Mouse (Mus musculus): ENCODE measurements around the gene Adgra3. TPM values are rescaled to one million over a fixed set of nuclear protein-coding genes. Genes with fewer than 3 reads are reported as not detected.

The Adgra3 gene
- polyA plus RNA-seq, 1 experiment: 27.7 TPM

- H3K4me2 ChIP-seq (ENCODE audit: low read depth): no peak overlapping the region
- peaks cover 4% of the 10 kb centered on the region for H3K36me3 ChIP-seq (ENCODE audit: control insufficient read depth, insufficient read depth)
- no peak overlapping the region for H3K4me3 ChIP-seq
- H3K79me2 ChIP-seq (ENCODE audit: control insufficient read depth, insufficient read depth): no peaks in the 10 kb centered on the region
- TF ChIP-seq MAX (IDR thresholded peaks at IDR 0.05; ENCODE audit: low read depth) (no peak), USF1 (IDR thresholded peaks at IDR 0.05; ENCODE audit: low read depth) (no peak), MYOD1 (IDR thresholded peaks at IDR 0.05; ENCODE audit: control insufficient read depth in 1 of 3, insufficient read length in 2 of 3, low read depth in 2 of 3) (no peak), MYOG (IDR thresholded peaks at IDR 0.05; ENCODE audit: control insufficient read depth in 1 of 3, insufficient read depth in 1 of 3, insufficient read length in 2 of 3, low read depth in 2 of 3) (no peak), SRF (IDR thresholded peaks at IDR 0.05; ENCODE audit: control insufficient read depth, insufficient read length, low read depth) (no peak), POLR2A (IDR thresholded peaks at IDR 0.05; ENCODE audit: insufficient read length, low read depth) (no peak), CEBPB (IDR thresholded peaks at IDR 0.05; ENCODE audit: insufficient read depth, poor library complexity, severe bottlenecking) (no peak)
- no peak overlapping the region for H3ac ChIP-seq (ENCODE audit: control insufficient read depth, insufficient read length)
- H3K27me3 ChIP-seq (ENCODE audit: control insufficient read depth, insufficient read depth, insufficient read length): no peaks in the 10 kb centered on the region
Observed at GRCm38 (mm10) chr5:50015987-50016587, 42.7 kb downstream of the Adgra3 start.

GRCm38 (mm10) chr5:50015147-50015697, 43.6 kb downstream of the Adgra3 start:
- Histone ChIP-seq H3K27me3 (ENCODE audit: control insufficient read depth, insufficient read depth, insufficient read length) (no peaks in the 10 kb centered on the region), H3ac (ENCODE audit: control insufficient read depth, insufficient read length) (no peak overlapping the region), H3K36me3 (ENCODE audit: control insufficient read depth, insufficient read depth) (peaks cover 4% of the 10 kb centered on the region), H3K4me3 (no peak overlapping the region), H3K4me2 (ENCODE audit: low read depth) (no peak overlapping the region), H3K79me2 (ENCODE audit: control insufficient read depth, insufficient read depth) (no peaks in the 10 kb centered on the region)
- TF ChIP-seq SRF (IDR thresholded peaks at IDR 0.05; ENCODE audit: control insufficient read depth, insufficient read length, low read depth) (no peak), REST (IDR thresholded peaks at IDR 0.05; ENCODE audit: insufficient read depth, insufficient read length) (no peak), CEBPB (IDR thresholded peaks at IDR 0.05; ENCODE audit: insufficient read depth, poor library complexity, severe bottlenecking) (no peak), MAX (IDR thresholded peaks at IDR 0.05; ENCODE audit: low read depth) (no peak), TCF3 (IDR thresholded peaks at IDR 0.05; ENCODE audit: insufficient read length, low read depth) (no peak), MYOD1 (IDR thresholded peaks at IDR 0.05; ENCODE audit: control insufficient read depth in 1 of 3, insufficient read length in 2 of 3, low read depth in 2 of 3) (no peak), POLR2AphosphoS2 (IDR thresholded peaks at IDR 0.05; ENCODE audit: insufficient read length, low read depth) (no peak), MYOG (IDR thresholded peaks at IDR 0.05; ENCODE audit: control insufficient read depth in 1 of 3, insufficient read depth in 1 of 3, insufficient read length in 2 of 3, low read depth in 2 of 3) (no peak), POLR2A (IDR thresholded peaks at IDR 0.05; ENCODE audit: insufficient read length, low read depth) (no peak), E2F4 (IDR thresholded peaks at IDR 0.05; ENCODE audit: insufficient read depth) (no peak), USF1 (IDR thresholded peaks at IDR 0.05; ENCODE audit: low read depth) (no peak), TCF12 (IDR thresholded peaks at IDR 0.05; ENCODE audit: insufficient read depth, poor library complexity, severe bottlenecking) (no peak)

- no peak for TF ChIP-seq CEBPB (IDR thresholded peaks at IDR 0.05; ENCODE audit: insufficient read depth, poor library complexity, severe bottlenecking)
- no peak for TF ChIP-seq USF1 (IDR thresholded peaks at IDR 0.05; ENCODE audit: low read depth)
- TF ChIP-seq POLR2AphosphoS2 (IDR thresholded peaks at IDR 0.05; ENCODE audit: insufficient read length, low read depth): no peak
- Histone ChIP-seq H3K79me2 (ENCODE audit: control insufficient read depth, insufficient read depth) (no peaks in the 10 kb centered on the region), H3K36me3 (ENCODE audit: control insufficient read depth, insufficient read depth) (peaks cover 4% of the 10 kb centered on the region), H3ac (ENCODE audit: control insufficient read depth, insufficient read length) (no peak overlapping the region), H3K4me3 (no peak overlapping the region), H3K4me2 (ENCODE audit: low read depth) (no peak overlapping the region), H3K27me3 (ENCODE audit: control insufficient read depth, insufficient read depth, insufficient read length) (no peaks in the 10 kb centered on the region)
Observed at GRCm38 (mm10) chr5:50014658-50015057, 44.1 kb downstream of the Adgra3 start.

GRCm38 (mm10) chr5:50013965-50014364, 44.8 kb downstream of the Adgra3 start:
- Histone ChIP-seq H3K79me2 (ENCODE audit: control insufficient read depth, insufficient read depth) (no peaks in the 10 kb centered on the region), H3K27me3 (ENCODE audit: control insufficient read depth, insufficient read depth, insufficient read length) (no peaks in the 10 kb centered on the region), H3K4me3 (no peak overlapping the region), H3ac (ENCODE audit: control insufficient read depth, insufficient read length) (no peak overlapping the region), H3K4me2 (ENCODE audit: low read depth) (no peak overlapping the region), H3K36me3 (ENCODE audit: control insufficient read depth, insufficient read depth) (peaks cover 7% of the 10 kb centered on the region)
- TF ChIP-seq POLR2AphosphoS2 (IDR thresholded peaks at IDR 0.05; ENCODE audit: insufficient read length, low read depth): no peak
- TF ChIP-seq MAX (IDR thresholded peaks at IDR 0.05; ENCODE audit: low read depth): no peak
- TF ChIP-seq TCF3 (IDR thresholded peaks at IDR 0.05; ENCODE audit: insufficient read length, low read depth): no peak
- no peak for TF ChIP-seq TCF12 (IDR thresholded peaks at IDR 0.05; ENCODE audit: insufficient read depth, poor library complexity, severe bottlenecking)
- no peak for TF ChIP-seq CEBPB (IDR thresholded peaks at IDR 0.05; ENCODE audit: insufficient read depth, poor library complexity, severe bottlenecking)
- no peak for TF ChIP-seq REST (IDR thresholded peaks at IDR 0.05; ENCODE audit: insufficient read depth, insufficient read length)
- no peak for TF ChIP-seq SRF (IDR thresholded peaks at IDR 0.05; ENCODE audit: control insufficient read depth, insufficient read length, low read depth)

- Histone ChIP-seq H3K27me3 (ENCODE audit: control insufficient read depth, insufficient read depth, insufficient read length) (no peaks in the 10 kb centered on the region), H3K36me3 (ENCODE audit: control insufficient read depth, insufficient read depth) (peaks cover 9% of the 10 kb centered on the region), H3K79me2 (ENCODE audit: control insufficient read depth, insufficient read depth) (no peaks in the 10 kb centered on the region), H3ac (ENCODE audit: control insufficient read depth, insufficient read length) (no peak overlapping the region), H3K4me2 (ENCODE audit: low read depth) (no peak overlapping the region), H3K4me3 (no peak overlapping the region)
- TF ChIP-seq POLR2A (IDR thresholded peaks at IDR 0.05; ENCODE audit: insufficient read length, low read depth) (no peak), TCF3 (IDR thresholded peaks at IDR 0.05; ENCODE audit: insufficient read length, low read depth) (no peak), SRF (IDR thresholded peaks at IDR 0.05; ENCODE audit: control insufficient read depth, insufficient read length, low read depth) (no peak), POLR2AphosphoS2 (IDR thresholded peaks at IDR 0.05; ENCODE audit: insufficient read length, low read depth) (no peak), E2F4 (IDR thresholded peaks at IDR 0.05; ENCODE audit: insufficient read depth) (no peak), MYOD1 (IDR thresholded peaks at IDR 0.05; ENCODE audit: control insufficient read depth in 1 of 3, insufficient read length in 2 of 3, low read depth in 2 of 3) (no peak), CEBPB (IDR thresholded peaks at IDR 0.05; ENCODE audit: insufficient read depth, poor library complexity, severe bottlenecking) (no peak), USF1 (IDR thresholded peaks at IDR 0.05; ENCODE audit: low read depth) (no peak), MAX (IDR thresholded peaks at IDR 0.05; ENCODE audit: low read depth) (no peak), MYOG (IDR thresholded peaks at IDR 0.05; ENCODE audit: control insufficient read depth in 1 of 3, insufficient read depth in 1 of 3, insufficient read length in 2 of 3, low read depth in 2 of 3) (no peak), REST (IDR thresholded peaks at IDR 0.05; ENCODE audit: insufficient read depth, insufficient read length) (no peak), TCF12 (IDR thresholded peaks at IDR 0.05; ENCODE audit: insufficient read depth, poor library complexity, severe bottlenecking) (no peak)
Observed at GRCm38 (mm10) chr5:50008841-50009240, 50.0 kb downstream of the Adgra3 start.
